Mouse (Mus musculus): ENCODE data around the gene Ms4a4c.

- no peak for TF ChIP-seq GATA1 (IDR thresholded peaks at IDR 0.05; ENCODE audit: borderline replicate concordance, low read length)
- TF ChIP-seq FLI1 (IDR thresholded peaks at IDR 0.05; ENCODE audit: low read length), result no peak
Observed at GRCm38 (mm10) chr19:11415581-11415980, 11.0 kb downstream of the Ms4a4c start.
